Mouse (Mus musculus) ES-Bruce4 (cell line): Measurements from ENCODE around the gene Uhrf2.

Experiments used
- CTCF ChIP-seq: IDR thresholded peaks from one replicate; pipeline ENCODE4 v1.8.1; 2011; ENCODE audit warnings: low read depth, low read length
- EP300 ChIP-seq: IDR thresholded peaks from 2 replicates; pipeline ENCODE4 v1.6.1; 2011; ENCODE audit warnings: low read depth, low read length; ENCODE audit not compliant: insufficient read depth
- POLR2A ChIP-seq: IDR thresholded peaks from one replicate; pipeline ENCODE4 v1.8.1; 2011; ENCODE audit warnings: low read length; ENCODE audit not compliant: insufficient read depth

DNA sequence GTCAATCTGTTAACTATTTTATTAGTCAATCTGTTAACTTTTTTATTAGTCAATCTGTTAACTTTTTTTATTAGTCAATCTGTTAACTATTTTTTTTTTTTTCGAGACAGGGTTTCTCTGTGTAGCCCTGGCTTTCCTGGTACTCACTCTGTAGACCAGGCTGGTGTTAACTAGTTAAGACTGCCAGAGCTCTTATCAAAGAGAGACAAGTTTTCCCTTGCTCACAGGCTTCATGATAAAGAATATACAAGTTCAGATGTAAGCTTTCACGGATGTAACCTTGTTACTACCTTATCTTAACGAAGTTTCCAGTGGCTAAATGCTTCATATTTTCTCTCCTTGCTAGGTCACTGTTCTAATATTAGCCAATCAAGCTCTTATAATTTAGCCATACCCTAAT is 16.0 kb upstream of the Uhrf2 start:
- TF ChIP-seq POLR2A (no peak), CTCF (no peak), EP300 (no peak)
